Mouse (Mus musculus): ENCODE data around the gene Copz1.
A peak's percentile ranks its signal among the peaks of the same experiment; 100 is the strongest.

The Copz1 gene

DNA sequence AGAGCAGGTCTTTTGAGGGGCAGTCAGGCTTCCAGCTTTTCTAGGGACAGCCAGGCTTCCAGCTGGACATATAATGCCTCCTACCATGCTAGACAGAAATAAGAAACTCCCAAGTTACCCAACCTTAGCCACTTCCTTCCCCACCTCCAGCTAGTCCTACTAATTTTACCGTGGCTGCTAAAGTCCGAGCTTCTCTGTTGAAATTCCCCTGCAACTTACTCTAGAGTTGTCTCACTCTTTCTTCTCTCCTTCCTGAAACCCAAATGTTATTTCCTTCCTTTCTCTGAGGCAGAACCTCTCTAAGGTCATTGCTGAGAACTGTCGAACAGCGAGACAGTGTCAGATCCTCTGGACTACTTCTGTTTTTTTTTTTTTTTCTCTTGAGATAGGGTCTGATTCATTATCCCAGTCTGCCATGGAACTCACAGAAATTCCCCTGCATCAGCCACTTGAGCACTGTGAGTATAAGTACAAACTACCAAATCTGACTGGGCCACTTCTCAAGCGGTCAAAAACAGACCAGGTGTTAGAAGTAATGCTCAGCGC, 37.9 kb downstream of the Copz1 start, which contains the start of gene Gpr84:
TSS of gene Gpr84 (minus strand) at position 248 of the 546 bp plus-strand sequence.
- no peak for DNase-seq

DNA sequence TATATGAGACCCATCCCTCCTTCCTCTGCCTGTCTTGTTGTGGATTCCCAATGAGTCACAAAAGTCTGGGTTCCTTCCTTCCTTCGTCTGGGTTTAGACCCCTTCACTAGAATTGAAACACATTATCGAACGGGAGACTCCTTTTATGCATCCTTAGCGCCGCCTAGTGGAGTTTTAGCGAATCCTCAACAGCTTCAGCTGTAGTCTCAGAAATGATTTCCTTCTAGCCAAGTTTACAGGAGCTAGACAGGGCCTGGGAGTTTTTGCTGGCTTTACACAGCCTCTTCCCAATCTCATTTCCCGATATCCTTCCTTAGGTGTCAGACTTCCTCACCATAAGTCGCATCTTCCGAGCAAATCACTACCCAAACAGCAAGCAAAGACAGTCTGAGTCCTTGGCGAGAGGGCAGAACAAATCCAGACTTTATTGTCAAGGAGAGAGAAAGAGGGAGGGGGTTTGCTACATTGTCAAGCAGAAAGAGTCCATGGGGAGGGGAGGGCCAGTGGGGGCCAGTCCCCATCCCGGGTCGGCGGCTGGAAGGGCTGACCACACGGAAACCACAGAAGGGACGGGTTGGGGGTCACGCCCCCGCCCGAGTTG, 41.1 kb downstream of the Copz1 start:
- peak; percentile 53 to 68 for DNase-seq

DNA sequence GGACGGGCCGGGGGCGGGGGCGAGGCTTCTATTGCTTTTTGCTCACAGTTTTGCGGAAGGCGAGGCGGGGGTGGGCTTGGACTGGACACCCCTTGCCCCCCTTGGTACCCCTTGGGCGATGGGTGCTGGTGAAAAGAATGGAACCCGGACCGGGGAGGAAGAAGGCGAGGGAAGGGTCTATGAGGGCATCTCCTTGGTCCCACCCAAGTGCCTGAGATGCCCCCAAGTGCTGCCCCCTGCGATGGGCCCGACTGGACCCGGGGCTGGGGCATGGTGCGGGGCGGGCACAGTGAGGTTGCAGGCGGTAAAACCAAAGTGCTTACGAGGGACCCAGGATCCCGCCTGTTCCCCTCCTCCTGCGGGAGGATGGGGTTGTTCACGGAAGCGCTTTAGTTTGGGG, 41.7 kb downstream of the Copz1 start:
- no peak for DNase-seq

DNA sequence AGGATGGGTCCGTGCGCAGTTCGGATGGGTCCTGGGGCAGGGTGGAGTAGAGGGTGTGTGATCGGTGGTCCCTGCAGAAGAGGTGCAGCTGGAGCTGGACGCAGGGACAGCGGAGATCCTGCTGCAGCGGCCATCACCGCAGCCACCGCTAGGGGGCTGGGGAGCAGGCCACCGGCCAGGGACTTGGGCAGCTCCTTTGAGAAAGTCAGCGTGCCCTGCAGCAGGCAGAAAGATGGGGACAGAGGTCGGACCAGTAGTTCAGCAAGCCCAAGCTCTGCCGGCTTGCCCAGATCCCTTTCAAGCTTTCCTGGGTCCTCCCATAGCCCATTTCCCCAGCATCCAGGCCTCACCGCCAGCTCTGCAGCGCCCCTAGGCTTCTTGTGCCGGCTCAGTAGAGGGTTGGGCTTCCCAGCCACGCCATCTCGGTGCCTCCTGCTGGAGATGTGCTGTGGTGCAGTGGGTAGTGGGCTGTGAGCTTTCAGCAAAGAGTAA, 42.5 kb downstream of the Copz1 start:
- peak; percentile 79 to 87 for DNase-seq

DNA sequence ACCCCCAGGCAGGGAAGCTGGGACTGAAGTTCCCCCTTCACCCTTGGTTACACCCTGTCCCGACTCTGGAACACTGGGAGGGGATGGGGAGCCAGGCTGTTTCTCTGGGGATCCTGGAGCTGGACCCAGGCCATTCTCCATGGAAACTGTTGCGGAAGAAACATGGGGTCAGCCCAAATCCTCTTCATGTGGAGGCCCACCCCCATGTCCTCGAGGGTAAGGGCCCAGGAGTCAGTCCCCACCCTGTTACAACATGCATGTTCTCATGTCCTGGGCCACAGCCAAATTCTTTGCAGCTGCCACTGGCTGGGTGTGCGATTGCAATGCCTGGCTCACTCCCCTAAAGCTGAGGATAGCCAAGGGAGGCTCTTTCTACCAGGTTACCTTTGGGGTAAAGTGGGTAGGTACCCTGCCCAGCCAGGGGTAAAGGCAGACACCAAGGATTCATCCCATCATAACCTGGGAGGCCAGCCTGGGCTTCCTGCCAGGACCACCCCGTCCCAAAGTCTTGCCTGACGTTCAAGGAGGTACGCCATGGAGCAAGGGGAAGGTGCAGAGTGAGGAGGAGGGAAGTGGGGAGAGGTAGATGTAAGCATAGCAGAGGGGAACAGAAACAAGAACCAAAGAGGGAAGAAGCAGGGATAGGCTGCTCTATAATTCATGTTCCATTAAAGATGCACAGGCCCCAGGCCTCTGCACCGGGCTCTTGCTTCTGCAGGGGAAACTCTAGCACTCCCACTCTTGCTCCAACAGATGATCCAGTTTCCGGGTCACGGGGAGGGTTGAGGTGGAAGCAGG, 43.7 kb downstream of the Copz1 start:
- DNase-seq: no peak

DNA sequence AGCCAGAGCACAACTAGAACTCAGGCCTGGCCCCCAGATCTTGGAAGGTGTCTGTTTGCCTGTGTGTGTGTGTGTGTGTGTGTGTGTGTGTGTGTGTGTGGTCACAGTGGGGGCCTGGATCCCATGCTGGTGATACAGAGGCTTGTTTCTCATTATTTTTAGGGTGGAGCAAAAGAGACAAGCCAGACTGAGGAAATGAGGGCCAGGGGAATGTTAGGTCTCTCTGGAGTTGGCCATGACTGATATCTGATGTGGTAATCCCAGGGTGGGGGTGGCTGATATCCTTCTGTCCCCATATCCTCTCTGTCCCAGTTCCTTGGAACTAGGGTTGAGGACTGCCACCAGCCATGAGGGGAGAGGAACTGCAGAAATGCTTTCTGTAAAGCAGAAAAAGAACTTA, 44.6 kb downstream of the Copz1 start:
- DNase-seq: no peak

DNA sequence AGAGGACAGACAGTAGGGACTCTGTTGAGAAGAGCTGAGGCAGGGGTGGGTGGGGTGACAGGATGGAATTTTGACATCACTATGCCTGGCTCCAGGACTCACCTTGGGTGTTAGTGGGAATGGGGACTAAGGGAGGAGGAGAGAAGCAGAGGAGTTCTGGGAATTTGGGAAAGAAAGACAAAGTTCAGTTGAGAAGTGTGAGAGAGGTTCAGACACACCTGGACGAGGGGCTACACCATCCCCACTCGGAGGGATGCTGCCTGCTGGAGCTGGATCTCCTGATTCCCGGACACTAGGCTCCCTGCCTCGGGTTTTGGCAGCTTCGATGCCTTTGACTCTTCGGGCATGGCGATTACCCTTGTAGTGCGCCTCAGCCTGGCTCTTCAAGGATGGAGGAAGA, 45.2 kb downstream of the Copz1 start:
- no peak for DNase-seq

DNA sequence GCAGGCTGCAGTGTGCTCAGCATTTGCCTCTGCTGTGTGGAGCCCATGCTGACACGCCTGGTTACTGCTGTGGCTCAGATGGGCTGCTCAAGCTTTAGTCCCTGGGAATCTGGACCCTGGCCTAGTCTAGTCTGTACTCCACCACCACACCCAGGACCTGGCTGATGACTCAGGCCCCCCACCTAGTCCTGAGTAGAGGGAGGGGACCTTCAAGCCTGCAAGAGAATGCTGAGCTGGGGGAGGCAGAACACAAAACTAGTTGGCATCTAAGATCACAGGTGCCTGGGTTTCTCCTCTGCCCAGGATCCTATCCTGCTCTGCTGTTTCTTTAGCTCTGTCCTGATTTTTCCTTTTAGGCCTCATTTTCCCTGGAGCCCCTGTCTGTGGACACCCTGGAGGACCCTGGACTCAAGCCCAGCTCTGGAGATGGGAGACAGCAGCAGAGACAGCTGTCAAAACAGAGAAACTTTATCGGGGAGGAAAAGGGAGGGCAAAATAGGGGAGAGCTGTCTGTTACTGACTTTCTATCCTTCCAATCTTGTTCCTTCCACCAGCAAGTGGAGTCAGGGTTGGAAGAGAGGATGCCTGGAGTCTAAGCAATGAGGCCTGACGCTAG, 45.8 kb downstream of the Copz1 start:
- no peak for DNase-seq

DNA sequence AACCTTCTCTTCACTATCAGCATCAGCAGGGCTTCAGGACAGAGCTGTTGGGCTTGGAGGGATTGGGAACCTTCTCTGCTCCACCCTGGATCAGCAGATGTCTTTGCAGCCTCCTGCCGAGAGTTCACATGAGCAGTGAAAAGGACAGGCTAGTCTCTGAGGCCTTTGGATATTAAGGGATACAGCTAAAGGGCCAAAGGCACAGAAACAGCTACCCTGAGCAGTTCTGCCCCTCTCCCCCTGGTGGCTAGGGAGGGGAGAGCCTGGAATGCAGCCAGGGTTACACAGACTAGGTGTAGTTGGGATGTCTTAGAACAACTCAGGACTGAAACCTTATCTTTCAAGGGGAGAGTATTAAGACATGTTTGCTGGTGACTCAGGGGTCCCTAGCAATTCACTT, 48.6 kb downstream of the Copz1 start:
- peak; percentile 66 to 69 for DNase-seq

DNA sequence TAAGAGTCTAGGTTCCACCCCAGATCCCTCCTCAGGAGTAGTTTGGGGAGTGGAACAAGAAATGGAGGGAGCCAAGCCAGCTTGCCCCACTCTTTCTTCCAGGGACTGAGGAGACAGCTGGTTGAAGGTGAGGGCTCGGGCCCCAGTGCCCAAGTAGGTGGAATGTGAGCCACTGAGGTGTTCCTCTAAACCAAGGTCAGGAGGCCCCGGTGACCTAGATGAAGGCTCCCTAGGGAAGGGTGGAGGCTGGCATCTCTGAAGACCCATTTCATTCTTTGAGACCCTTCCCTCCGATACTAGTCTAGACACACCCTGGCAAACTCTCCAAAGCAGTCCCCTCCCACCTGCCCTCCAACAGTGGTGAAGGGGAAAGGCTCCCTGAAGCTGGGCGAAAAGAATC, 49.9 kb downstream of the Copz1 start:
- no peak for DNase-seq

DNA sequence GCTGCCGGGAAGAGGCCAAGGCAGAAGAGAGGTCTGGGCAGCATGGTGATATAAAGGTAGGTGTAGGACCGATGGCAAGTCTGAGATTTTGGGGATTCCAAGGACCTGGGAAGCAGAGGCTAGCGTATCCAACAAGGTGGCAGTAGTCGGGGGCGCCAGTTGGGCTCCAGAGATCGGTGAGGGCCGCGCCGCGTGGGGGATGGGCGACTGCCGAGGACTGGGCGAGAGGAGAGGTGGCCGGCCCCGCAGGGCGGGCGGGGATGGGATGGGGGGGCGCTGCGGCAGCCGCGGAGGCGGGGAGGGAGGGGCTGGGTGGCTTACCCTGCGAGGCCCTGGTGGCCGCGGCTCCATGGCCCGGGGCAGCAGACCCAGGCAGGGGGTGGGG, 50.5 kb downstream of the Copz1 start:
- DNase-seq: peak in 1 of 2 experiments; percentile 87

DNA sequence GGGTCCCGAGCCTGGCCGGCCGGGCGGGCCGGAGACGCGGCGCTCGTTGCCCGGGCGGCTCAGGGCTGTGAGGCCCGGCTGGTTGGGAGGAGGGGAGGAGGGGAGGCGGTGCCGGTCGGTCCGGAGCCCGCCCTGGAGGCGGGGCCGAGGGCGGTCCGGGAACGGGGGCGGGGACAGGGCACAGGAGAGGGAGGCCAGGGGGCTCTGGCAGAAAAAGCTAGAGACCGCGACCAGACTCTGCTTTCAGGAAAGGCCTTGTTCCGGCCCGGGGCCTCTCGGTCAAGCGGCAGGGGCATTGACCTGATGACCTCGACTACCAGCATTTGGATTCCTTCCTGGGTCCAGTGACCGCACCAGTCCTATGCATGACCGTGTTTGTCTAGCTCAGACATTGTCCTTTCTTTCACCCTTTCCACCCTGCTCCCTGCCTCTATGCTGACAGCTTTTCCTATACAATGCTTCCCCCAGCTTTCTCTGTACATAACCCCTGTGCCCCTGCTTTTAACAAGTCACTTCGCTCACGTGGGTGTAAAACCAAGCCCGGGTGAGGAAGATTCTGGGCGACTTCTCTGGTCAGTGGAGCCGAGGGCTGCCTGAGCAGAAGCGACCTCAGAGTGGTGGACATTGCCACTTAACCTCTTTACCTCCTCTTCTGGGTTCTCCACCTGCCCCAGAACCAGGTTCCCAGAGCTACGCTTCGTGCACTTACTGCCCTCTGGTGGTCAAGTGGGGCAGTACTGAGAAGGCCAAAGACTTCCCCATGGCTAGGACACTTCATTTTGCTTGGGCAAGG, 51.1 kb downstream of the Copz1 start:
- DNase-seq: peak; percentile 90 to 94

DNA sequence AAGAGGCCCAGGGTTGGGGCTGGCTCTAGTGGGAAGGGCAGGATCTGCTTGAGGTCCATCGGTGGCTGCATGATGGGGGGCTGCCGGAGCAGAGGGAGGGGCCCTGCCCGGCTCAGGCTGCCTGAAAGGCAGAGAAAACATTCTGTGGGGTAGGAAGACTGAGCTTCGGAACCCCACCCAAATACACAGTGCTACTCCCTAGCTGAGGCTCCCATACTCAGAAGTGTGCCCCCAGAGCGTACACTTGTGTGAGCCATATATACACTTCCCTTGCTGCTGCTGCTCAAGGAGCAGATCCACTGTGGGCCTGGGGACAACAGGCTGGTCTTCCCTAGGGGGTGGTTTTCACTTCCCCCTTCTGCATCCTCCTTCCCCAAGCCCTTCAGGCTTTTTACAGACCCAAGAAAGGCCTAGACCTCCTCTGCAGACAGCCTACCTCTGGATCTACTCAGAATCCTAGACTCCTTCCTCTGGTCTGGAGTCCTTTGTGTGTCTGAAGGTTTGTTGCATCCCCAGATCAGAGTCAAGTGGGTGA, 60.6 kb downstream of the Copz1 start:
- no peak for DNase-seq

DNA sequence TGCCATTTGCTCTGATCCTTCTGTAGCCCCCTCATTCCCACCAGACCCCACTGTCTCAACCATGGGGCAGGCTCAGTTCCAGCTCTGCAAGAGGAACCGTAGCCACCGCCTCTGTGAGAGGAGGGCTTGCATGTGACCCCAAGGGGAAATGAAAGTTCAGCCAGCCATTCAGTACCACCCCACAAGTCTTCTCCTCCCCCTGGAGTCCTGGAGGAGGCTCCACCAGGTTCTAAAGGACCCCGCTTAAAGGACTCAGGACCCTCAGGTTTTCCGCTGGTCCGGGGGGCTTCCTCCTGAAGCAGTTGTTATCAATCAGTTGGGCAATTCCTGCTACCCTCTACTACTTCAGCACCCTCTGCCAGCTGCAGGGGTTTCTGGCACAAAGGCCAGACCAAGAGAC, 61.2 kb downstream of the Copz1 start:
- no peak for DNase-seq

DNA sequence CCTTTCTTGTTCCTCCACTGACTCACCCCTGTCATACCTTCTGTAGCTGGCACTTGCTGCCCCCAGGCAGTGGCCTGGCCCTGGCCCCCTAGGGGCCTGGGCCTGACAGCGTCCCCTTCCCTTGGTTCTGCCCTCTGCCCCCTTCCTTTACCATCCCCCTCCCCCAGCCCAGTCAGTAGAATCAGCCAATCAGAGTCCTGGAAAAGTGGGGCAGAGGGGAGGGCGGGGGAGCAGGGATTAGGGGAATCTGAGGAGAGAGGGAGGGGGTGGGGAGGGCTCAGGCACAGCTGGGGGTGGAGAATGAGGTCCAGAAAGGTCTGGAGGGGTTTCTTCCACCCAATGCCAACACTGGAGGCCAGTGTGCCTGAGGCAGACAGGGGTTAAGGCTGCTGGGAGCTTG, 61.7 kb downstream of the Copz1 start:
- no peak for DNase-seq

DNA sequence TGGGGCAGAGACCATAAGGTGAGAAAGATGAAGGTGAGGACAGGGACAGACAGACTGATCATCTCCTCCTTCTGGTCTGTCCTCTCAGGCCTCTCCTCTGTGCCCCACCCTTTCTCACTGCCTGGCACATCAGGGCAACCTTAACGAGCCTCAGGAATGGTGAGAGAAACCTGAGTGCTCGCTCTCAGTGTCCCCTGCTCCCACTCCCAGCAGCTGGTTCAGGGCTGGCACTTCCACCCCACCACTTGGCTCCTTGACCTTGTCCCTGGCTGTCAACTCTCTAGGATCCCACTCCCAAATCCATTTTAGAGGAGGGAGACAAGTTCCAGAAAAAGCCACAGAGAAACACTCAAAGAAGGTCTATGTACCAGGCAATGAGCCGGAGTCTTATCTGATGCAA, 62.5 kb downstream of the Copz1 start:
- DNase-seq: no peak

DNA sequence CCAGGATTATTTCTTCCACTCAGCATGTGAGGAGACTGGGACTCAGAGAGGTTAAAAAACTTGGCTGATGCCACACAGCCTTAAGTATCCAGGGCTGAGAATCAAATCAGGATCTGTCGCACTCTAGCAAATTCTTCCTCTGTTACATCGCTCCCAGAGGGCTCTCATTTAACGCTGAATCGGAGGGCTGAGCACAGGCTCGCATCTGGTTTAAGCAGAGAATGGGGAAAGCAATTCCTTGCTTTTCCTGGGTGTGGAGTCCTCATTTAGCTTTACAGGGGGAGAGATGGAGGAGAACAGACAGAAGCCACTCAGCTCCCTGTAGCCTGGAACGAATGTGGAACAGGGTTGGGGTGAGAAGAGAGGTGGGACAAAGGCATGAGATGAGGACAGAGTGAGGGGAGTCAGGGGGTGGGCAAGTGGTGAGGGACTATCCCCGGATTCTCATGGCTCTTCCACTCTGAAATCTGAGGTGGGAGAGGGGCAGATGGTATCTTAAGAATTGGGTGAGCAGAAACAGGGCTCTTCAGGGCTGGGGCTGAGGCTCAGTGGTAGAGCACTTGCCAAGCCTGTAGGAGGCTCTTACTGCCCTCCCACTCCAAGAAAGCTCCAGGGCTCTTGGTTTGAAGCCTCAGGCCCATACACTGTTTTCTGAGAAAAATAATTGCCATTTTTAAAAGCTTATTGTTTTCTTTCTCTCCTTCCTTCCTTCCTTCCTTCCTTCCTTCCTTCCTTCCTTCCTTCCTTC, 63.1 kb downstream of the Copz1 start:
- DNase-seq: no peak

DNA sequence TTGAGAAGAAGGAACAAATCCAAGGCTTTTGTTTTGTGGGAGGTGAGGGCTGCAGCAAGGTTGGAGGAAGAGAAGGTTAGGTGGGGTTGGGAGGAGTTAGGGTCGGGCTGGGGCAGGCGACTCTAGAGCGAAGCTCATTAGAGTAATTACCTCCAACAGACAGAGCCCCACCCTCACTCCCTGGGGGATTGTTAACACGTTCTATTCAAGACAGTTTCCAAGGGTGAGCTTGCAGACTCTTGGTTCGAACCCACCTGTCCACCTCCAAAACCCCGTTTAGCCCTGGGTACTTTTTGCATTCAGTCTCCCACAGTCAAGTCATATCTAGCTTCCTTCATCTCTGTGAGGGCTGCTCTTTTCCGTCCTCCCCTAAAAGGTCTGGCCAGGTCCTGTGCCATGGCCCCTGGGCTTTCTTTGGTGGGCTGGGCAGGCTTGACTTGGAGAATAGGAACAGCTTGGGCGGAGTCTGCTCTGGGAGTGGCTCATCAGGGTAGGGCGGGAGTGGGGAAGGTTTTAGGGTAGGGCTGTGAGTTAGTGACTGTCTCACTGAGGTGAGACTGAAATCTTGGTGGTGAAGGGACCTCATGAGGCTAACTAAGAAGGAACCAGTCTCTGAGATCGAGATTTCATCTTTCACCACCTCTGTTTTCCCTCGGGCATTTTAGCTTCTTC, 64.6 kb downstream of the Copz1 start:
- peak in 1 of 2 experiments; percentile 2 for DNase-seq

DNA sequence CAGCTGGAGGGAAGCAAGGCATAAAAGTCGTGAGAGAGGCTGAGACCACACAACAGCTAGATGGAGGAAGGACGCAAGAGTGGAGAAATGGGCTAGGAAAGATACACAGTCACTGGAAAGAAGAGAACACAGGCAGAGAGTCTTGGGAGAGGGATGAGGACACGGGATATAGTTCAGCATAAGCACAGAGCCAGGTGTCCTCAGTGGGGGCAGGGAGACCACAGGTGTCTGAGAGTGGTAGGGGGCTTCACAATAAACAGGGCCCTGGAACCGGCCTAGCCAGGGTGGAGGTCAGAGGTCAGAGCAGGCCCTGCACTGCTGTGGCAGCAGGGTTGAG, 66.3 kb downstream of the Copz1 start:
- DNase-seq: no peak

DNA sequence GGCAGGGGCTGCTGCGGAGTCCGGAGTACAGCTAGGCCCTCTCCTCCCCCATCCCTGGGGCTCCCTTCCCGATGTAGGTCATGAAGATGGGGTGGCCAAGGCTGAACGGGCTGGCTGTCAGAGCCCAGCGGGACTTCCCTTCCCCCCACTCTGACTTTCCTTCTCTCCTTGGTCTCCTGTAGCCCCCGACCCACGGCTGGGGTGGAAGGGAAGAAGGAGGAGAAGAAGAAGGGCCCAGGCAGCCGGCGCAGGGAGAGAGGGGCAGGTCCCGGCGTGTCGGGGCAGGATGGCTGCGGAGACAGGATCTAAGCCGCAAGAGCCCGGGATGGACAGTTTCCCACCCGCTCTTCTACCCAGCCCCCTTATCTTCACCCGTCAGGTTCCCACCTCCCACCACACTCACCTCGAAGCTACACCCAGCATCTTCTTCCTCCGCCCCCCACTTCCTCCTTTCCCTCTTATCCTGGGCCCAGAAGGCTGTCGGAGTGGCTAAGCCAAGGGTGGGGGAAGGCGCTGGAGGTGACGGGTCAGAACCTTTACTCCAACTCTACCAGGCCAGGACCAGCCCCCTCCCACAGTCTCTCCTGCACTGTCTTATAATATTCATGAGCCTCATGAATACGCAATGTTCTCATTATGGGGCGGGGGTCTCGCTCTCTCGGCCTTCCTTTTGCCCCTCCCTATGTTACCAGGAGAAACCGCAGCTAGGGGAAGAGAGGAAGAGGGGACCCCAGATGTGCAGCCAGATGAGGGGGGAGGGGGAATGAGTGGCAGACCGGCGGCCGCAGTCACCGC, 66.8 kb downstream of the Copz1 start:
- DNase-seq: no peak

DNA sequence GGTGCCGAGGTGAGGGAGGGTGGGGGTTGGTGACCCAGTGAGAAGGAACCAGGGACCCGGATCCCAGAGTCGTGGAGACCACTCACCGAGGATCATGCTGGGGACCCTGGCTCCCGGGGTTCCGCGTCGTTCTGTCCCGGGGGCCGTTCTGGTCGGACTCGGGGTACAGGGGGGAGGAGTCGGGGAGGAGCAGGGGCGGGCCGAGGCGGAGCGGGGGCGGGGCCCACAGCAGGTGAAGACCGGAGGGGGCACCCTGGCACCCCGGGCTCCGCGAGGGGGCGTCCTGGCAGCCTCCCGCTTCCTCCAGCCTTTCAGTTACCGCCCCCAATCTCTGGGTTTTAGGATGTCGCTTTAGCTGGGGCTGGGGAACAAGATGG, 67.4 kb downstream of the Copz1 start, which contains the start of gene Zfp385a:
TSS of gene Zfp385a (minus strand) at position 133 of the 377 bp plus-strand sequence.
- peak in 1 of 2 experiments; percentile 75 for DNase-seq
